Mouse (Mus musculus) 3T3-L1 (cell line): Measurements from ENCODE around the gene Il15ra.

Experiments
- DNase-seq: peaks from one replicate; pipeline ENCODE4 v3.0.0-alpha.2; 2015; ENCODE audit warnings: low read depth, low spot score

The Il15ra gene

GRCm38 (mm10) chr2:11708538-11708937 lies 3.4 kb downstream of the Il15ra start:
- no peak for DNase-seq

DNA sequence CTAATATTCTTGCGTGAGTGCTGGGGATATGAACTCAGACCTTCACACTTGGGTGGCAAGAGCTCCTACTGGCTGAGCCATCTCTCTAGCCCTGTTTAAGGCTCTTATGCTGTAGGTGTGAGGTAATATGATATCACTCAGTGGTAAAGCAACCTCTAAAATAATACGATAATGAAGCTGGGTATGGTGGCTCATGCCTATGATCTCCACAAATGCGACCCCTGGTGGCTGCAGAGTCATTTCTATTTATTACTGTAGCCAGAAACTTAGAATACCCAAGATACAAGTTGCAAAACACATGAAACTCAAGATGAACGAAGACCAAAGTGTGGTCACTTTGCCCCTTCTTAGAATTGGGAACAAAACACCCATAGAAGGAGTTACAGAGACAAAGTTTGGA lies 5.0 kb downstream of the Il15ra start:
- DNase-seq, result peak; percentile 60

GRCm38 (mm10) chr2:11712483-11712990 lies 7.4 kb downstream of the Il15ra start:
- no peak for DNase-seq

- no peak for DNase-seq
Observed at GRCm38 (mm10) chr2:11713021-11713420, 7.9 kb downstream of the Il15ra start.

GRCm38 (mm10) chr2:11714535-11714934 lies 9.4 kb downstream of the Il15ra start:
- DNase-seq, result no peak

GRCm38 (mm10) chr2:11718573-11718972 lies 13.5 kb downstream of the Il15ra start:
- no peak for DNase-seq

GRCm38 (mm10) chr2:11722564-11722963 lies 17.5 kb downstream of the Il15ra start:
- no peak for DNase-seq

DNA sequence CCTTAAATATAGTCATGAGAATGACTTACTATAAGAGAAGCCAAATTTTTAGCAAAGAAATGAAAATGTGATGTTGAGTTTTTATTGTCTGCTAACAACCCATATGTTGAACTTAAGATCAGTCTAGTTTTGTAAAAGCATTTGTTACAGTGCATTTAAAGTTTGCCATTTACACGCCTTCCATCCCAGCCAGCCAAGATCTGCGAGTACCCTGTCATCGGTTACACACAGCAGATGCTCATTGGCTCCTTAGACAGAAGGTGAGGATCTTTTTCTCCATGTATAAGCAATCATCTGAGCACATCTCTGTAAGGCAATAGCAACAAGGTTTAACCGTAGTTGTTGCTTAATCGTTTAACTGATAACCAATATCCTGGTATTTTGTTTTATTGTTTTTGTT lies 22.5 kb downstream of the Il15ra start:
- DNase-seq, result no peak

GRCm38 (mm10) chr2:11729091-11729490 lies 24.0 kb downstream of the Il15ra start:
- peak; percentile 28 for DNase-seq

DNA sequence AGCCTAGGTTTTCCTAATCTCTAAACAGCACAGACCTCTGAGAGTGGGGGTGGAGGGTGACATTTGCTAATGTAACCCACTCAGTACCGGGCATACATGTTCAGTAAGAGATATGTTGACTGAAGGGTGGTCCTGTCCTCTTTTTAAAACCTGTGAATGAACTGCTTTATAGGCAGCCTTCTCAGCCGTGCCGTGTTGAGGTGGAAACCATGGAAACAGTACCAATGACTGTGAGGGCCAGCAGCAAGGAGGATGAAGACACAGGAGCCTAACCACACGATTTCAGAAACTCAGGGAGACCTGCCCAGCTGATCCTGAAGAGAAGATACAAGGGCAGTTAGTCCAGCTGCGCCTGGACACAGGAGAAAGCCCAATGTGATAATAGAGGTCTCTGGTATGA lies 27.9 kb downstream of the Il15ra start:
- DNase-seq, result no peak

DNA sequence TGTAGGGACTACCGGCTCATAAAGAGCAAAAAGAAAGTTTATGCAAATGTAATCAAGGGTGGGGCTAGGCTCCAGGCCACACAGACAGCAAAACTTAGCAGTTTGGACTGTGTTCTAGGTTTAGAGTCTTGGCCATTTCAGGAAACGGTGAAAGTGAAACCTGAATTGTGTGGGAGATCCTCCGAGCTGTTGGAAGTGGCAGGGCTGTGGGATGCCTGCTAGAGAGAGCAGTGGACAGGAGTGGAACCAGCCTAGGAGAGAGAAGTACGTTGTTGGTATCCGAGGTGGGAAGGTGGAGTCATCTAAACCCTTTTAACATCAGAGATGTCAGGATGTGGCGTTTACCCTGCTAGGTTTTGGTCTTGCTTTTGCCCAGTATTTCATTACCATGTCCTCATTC lies 30.8 kb downstream of the Il15ra start:
- DNase-seq, result no peak

DNA sequence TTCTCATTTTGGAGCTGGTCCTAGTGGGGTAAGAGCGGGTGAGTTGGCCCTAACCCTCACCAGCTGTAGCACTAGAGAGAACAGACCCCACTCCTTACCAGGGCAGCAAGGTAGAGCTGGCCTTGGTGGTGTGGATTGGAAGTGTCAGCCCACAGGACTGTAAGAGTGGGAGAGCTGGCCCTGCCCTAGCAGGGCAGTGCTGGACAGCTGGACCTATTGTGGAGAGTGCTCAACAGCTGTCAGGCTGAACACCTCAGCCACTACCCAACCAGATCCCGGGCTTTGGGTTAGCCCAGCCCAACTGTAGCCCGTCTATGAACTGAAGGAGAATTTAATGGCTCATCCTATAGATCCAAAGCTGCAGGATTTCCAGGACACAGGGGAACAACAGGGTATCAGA lies 33.7 kb downstream of the Il15ra start:
- no peak for DNase-seq

GRCm38 (mm10) chr2:11739516-11740051 lies 34.5 kb downstream of the Il15ra start:
- no peak for DNase-seq

GRCm38 (mm10) chr2:11762541-11762940 lies 57.5 kb downstream of the Il15ra start:
- DNase-seq, result no peak

DNA sequence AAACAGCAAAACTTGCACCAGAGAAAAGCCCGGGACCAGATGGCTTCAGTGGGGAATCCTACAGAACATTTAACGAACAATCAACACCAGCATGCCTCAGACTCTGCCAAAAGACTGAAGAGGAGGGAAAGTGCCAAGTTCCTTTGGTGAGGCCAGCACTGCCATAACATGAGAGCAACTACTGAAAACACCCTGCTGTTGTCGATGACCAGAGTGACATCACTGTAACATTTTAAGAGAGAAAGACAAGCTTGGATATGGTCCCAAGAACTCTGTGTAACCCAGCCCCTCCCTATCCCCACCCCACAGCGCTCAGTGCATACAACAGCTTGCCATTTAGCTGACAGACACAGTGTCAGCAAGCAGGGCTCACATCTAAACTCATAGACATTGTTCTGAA lies 60.6 kb downstream of the Il15ra start:
- no peak for DNase-seq

DNA sequence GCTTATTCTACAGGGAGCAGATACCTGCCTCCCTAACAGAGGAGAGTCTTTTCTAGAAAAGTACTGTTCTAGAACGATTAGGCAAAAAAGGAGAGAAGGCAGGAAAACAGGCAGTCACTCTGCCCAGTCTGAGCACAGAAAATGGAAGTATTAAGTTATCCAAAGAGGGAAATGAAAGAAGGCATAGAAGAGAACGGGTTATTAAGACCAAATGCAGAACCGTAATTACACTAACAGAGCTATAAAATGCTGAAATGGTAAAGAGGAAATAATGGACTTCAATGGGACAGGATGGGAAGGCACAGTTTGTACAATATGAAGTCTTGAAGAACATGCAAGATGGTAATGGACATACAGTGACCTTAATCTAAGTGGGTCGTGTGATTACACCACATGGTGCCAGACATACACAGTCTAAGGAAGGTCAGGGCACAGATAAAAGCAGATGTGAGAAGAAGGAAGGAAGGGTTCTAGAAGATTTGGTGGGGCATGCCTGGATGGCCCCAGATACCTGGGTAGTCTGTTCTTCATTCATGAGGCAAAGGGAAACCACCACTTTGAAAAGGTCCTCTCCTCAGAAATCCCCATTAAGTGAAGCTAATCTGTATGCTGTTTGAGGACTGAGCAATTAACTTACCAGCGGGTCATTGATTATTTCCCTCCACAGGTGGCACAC lies 61.5 kb downstream of the Il15ra start:
- no peak for DNase-seq

- peak; percentile 54 for DNase-seq
Observed at GRCm38 (mm10) chr2:11767161-11767545, 62.1 kb downstream of the Il15ra start.

DNA sequence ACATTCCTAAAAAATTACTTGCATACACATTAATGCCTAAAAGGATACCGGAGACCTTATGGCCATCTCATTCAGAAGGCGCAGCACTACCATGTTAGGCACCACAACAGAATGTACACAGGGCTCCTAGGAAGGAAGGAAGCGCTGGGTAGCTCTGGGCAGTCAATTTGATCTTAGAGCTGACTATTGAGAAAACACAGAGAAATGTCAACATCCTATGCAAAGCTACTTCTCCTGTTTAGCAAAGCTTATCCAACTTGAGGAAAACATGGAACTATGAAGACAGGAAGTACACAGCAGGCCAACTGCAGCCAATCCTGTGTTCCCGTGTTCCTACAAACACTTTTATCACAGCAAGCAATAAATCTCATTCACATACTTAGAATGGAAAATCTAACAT lies 66.6 kb downstream of the Il15ra start:
- no peak for DNase-seq

- DNase-seq, result no peak
Observed at GRCm38 (mm10) chr2:11772401-11772800, 67.3 kb downstream of the Il15ra start.

DNA sequence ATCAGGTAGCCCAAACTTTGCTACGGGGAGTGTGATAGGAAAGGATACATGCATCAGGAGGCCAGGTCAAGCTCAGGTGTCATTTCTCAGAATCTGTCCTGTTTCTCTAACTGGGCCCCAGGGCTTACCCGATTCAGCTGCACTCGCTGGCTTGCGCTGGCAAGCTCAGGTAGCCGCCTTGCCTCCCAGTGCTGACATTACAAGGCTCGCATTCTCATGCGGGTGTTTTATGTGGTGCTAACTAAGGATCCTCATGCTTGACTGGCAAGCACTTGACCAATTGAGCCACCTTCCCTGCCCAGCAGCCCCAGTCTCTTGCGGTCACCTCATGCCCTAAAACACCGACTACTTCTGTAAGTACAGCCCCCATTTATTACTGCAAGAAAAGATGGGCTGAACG lies 69.3 kb downstream of the Il15ra start:
- DNase-seq, result no peak

DNA sequence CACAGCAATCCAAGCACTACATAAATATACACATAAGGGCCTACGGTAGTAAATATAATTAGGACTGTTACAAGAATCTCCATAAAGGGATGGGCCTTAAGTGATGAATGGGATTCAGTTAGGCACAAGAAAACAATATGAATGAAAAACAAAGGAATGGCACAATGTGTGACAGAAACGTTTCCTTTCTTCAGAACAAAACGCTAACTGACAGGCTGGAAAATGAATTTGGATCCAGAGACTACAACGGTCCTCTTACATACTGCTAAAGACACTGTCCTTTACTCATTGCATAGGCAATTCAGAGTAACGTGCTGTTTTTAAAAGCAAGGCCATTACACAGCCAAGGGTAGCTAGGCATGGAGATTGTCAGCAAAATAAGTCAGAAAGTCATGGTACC lies 70.0 kb downstream of the Il15ra start:
- DNase-seq, result no peak

DNA sequence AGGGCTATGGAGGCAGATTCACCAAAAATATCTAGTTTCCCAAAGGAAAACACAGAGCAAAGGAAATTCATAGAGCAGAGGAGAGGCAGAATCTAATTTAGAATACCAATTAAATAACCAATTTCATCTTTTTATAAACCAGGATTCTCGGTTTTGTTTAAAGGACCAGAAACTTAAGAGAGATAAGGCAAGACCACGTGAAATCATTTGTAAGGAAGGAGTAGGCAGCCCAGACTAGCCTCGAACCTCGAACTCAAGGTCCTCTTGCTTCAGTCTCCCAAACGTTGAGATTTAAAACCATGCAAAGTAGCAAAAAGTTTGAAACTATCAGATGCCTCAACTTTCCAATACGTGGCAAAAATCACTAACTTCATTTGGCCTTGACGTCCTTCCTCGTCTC lies 71.3 kb downstream of the Il15ra start:
- DNase-seq, result no peak
